Mouse (Mus musculus) gastrocnemius, adult 8-10 months (tissue): ENCODE results near the gene Zfp619. TPM values are rescaled to one million over a fixed set of nuclear protein-coding genes. Genes with fewer than 3 reads are reported as not detected.
A peak's percentile ranks its signal among the peaks of the same experiment; 100 is the strongest.
"Not testable (repeated sequence)": the region's sequence is repeated elsewhere in the genome, so short reads cannot be mapped to it uniquely, and the experiment has no call there.

Experiments used
- DNase-seq, 2 experiments: peaks; one replicate each; pipeline ENCODE4 v3.0.0; 2022; ENCODE audit warnings: low spot score in 2 of 2
- total RNA-seq, 4 experiments: library from RNA; stranded (reverse); gene quantifications; 2 replicates each; pipeline ENCODE4 v1.2.4; 2022

Zfp619 gene
- 1 to 10 TPM in 1 of 4 experiments, under 1 TPM in 3; 0.88 to 1.2 (median 0.97) TPM for total RNA-seq

DNA sequence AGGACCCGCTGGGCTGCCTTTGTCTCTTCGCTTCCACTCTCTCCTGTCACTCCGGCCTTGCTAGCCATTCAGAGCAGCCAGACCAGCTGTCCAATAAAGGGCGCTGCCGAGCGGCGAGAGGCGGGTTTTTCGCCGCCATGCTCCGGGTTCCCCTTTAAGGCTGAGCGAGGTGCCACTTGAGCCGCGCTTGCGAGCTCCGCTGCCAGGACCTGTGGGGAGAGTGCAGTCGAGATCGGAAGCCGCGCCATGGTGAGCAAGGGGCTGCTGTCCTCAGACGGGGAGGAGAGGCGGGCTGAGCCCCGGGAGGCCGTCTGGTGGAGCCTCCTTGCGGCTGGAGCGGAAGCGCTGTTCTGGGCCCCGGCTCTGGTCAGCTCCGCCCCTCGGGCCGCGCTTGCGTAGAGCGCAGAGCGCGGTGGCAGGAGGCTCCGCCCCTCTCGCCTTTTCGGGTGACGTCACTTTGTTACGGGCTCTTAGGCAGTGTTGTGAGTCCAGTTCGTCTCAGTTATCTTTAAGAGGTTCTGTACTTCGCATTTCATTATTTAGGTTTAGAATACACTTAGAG, at the start of gene Zfp619:
TSS of gene Zfp619 (plus strand) at position 151 of the 562 bp plus-strand sequence.
- peak; percentile 88 for DNase-seq

DNA sequence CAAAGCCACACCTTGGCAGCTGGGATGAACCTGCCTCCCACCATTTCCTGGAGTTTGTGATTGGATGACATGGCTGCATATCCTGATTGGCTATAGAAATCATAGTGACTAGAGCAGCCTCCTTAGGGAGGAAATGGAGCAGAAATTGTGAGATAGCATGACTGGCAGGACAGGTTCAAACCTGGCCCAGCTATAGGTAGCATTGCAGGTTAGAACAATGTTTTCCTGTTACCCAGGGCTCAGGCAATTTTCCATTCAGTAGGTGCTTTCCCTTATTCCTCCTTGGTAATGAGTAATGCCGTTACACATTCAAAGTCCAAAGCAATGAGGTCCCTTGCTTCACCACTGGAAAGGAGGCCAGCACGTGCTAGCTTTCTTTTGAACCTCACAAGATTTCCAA, 38.6 kb upstream of the Zfp619 start:
- no peak for DNase-seq

- no peak for DNase-seq
Measured at GRCm38 (mm10) chr7:39484384-39484783, 33.2 kb upstream of the Zfp619 start.

DNA sequence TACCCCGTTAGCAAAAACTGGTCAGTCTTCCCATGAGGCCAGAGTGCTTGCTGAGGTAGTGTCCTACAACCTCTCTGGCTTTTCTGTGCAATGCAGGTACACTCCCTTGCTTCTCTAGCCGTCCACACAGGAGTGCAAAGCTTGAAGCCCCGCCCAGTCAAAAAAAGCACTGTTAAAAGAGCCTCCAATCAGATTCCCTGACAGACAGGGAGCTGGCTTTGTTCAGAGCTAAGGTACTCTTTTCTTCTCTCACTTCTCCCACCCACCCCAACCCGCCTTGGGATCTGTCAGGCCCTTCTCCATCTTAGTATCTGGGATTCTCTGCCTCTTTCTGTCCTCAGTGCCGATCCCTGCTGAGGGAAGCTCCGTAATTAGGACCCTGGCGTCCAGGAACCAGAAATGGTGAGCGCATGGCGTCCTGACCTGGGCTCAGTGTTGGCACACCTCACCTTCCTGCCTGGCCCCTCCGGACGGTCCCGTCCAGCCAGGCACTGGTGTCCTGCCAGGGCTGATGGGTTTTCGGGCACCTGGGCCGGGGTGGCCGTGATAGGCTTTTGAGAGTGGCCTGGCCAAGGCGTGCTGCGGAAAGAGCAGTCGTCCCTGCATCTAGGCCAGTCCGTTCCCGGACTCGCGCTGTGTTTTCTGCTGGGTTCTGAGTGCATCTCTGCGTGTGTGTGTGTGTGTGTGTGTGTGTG, 30.3 kb upstream of the Zfp619 start:
- DNase-seq: no peak

DNA sequence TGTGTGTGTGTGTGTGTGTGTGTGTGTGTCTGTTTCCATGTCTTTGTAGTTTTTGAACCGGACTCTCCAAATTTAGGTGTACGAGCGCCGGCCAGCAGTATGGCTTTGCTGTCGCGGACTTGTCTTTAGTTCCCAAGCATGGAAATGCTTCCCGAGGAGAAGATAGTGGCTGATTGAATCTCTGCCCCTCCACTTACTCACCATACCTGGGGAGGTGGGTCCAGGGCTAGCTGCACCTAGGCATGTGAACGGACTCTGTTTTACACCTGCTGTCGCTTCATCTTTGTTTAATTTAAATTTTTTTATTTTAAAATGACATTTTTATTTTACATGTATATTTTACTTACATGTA, 29.7 kb upstream of the Zfp619 start:
- DNase-seq: no peak

DNA sequence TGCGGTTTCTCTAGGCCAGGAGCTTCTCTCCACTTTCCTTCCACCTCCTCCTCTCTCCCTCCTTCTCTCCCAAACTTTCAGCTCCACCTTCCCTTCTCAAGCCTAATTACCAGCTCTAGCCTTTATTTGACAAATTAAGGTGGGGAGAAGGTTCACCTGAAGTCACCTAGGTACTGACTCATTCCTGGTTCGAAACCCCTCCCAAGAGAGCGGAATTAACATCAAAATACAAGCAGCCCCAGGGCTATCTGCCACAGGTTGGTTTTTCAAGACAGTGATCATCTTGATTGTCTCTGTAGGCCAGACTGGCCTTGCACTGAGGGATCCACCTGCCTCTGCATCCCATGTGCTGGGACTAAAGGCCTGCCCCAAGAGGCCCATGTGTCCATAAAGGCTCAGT, 22.9 kb upstream of the Zfp619 start:
- DNase-seq: no peak

DNA sequence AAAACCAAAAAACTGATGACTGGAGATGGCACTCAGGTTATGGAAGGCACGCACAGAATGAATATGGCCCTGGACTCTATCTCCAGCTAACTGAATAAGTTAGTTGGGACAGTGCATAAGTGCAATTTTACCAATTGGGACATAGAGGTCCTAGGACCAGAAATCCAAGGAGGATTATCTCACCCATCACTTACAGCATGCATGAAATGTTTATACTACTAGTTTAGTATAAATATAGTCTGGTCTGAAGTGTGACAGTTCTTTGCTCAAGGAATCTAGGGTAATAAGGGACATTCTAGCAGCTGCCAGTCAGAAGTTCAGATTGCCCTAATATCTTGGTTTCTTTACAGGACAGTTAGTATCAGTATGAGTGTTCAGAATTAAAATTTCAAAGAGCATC, 13.5 kb upstream of the Zfp619 start:
- no peak for DNase-seq

DNA sequence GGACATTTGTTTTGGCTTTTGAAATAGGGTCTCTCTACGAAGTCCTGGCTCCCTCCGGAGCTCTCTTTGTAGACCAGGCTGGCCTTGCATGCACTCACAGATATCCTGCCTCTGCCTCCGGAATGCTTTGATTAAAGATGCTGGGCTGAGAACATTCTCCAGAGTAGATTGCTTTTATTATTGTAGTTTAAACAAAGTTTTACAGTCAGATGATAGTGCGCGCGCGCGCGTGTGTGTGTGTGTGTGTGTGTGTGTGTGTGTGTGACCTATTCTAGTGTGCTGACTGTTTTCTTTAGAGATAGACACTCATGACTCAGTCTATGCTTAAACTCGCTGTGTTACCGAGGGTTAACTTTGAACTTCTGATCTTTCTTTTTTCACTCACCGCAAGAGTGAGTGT, 796 bp downstream of the Zfp619 start:
- no peak for DNase-seq

DNA sequence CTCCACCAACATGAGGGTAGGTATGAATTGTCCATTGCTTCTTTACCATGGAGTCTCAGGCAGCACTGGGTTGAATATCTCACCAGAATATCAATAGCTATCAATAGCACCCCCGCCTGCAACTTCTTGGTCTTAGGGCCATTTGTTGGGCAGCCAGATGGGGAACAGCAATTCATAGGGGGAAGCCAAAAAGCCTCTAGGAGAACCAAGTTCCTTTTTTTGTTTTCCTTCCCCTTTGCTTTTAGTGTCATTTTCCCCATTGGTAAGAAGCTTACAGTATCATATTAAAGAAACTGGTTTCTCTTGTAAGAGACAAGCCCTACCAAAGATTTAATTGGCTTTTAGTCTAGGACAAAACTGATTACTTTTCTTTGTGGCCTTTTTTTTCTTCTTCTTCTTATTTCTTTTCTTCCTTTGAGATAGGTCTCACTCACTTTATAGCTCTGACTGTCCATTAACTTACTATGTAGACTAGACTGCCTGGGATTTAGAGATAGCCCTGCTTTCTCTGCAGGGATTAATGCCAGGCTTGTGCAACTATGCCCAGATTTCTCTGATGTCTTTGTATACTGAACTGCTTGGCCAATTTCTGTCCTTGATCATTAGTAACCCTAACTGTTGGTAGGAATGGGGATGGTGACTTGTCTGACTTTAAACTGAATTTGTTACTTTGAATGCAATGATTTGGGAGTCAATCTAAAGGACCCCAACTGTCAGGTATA, 6.3 kb downstream of the Zfp619 start:
- DNase-seq: no peak

GRCm38 (mm10) chr7:39543151-39543550, 25.6 kb downstream of the Zfp619 start:
- DNase-seq: no peak

GRCm38 (mm10) chr7:39544242-39545111, 26.9 kb downstream of the Zfp619 start:
- DNase-seq: peak; percentile 50 to 71

DNA sequence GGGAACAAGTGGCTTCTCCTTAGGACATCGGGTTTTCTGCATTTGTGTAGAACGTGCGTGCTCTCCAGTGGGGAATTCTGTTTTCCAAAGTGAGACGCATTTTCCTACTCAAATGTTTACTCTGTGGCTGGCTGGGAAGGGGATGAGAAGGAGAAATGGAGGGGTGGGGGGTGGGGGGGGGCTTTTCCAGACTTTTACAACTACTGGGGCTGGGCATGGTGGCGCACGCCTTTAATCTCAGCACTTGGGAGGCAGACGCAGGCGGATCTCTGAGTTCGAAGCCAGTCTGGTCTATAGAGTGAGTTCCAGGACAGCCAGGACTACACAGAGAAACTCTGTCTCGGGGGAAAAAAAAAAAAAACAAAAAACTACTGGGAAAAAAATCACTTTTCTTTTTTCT, 27.6 kb downstream of the Zfp619 start:
- DNase-seq: no peak

- peak in 1 of 2 experiments; percentile 7 for DNase-seq
Measured at GRCm38 (mm10) chr7:39549336-39549735, 31.8 kb downstream of the Zfp619 start.

- DNase-seq: peak; percentile 93 to 95
Measured at GRCm38 (mm10) chr7:39551976-39552891, 34.7 kb downstream of the Zfp619 start.

- DNase-seq: no peak
Measured at GRCm38 (mm10) chr7:39552993-39553392, 35.4 kb downstream of the Zfp619 start.

- no peak for DNase-seq
Measured at GRCm38 (mm10) chr7:39553871-39554270, 36.3 kb downstream of the Zfp619 start.

GRCm38 (mm10) chr7:39580066-39580465, 62.5 kb downstream of the Zfp619 start:
- DNase-seq: no peak

- DNase-seq: no peak
Measured at GRCm38 (mm10) chr7:39580601-39581000, 63.0 kb downstream of the Zfp619 start.

DNA sequence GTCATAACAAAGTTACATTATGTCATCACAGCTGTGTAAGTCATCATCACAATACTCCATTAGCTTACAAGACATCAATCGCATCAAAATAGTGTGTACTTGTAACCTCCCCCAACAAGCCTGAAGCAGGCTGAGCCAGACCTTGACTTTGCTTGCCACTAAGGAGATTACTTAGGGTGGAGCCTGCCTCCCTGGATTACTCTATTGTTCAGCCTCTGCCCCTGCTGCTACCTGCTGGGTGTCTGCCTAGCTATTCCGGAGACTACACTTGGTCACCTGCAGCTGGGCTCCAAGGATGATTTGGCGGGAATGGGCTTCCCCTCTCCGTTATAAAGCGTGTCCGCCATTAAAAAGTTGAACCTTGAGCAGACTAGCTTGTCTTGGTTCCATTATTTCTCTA, 69.3 kb downstream of the Zfp619 start:
- not testable (repeated sequence) for DNase-seq

GRCm38 (mm10) chr7:39588037-39588436, 70.5 kb downstream of the Zfp619 start:
- DNase-seq: no peak
